ENCODE assay signal across 13 mouse cellular contexts in the genomic region with DNA sequence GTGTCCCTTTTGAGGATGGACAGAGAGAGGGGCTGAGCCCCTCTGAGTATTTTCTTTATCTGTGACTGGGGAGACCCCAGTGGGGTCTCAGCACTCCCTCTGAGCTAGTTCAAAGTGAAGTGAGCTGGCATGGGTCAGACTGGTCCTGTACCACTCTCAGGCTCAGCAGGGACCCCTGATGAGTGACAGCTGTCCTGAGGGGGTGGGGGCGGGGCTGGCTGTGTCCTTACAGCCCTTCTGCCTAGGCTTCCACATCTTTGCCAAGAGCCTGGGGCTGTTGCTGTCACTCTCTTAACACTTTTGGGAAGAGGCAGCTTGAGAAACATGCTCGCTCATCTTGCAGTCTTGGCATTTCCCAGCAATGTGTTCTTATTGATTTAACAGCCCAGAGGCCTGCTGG. TPM values are rescaled to one million over a fixed set of nuclear protein-coding genes. Genes with fewer than 3 reads are reported as not detected.
DNase-seq lines count a peak whose midpoint lies in the region; ATAC-seq lines count a peak whose summit lies in the region.
"Had no signal": no experiment of that assay in that cellular context is flagged by ENCODE, and none has a peak within 500 bp of the region (broad histone marks: within the 10 kb centered on the region; RNA-seq: fewer than 3 reads in every experiment).

No protein-coding gene starts in this region.

- WGBS in forebrain, embryonic 14.5 days, result 37% methylated on average over 2 of the region's 2 CpGs
- 52% methylated on average over 2 of the region's 2 CpGs for WGBS in midbrain, embryonic 15.5 days

- H3K4me3 ChIP-seq in forebrain, embryonic 14.5 days (ENCODE audit: low read depth, low read length), result no peak overlapping the region
- H3K4me3 ChIP-seq in midbrain, embryonic 15.5 days, result no peak overlapping the region
- H3K4me3 ChIP-seq: liver, embryonic 15.5 days had no signal

- peaks cover 8% of the 10 kb centered on the region; the same call in 1 of the 2 replicates for H3K4me1 ChIP-seq in forebrain, embryonic 14.5 days (ENCODE audit: control insufficient read depth, insufficient read depth, low read length)
- H3K4me1 ChIP-seq in midbrain, embryonic 15.5 days, result peaks cover 16% of the 10 kb centered on the region
- H3K4me1 ChIP-seq: liver, embryonic 15.5 days had no signal

- no peaks in the 10 kb centered on the region for H3K27me3 ChIP-seq in forebrain, embryonic 14.5 days (replicated peaks; ENCODE audit: control insufficient read depth, insufficient read depth, low read length)
- no peaks in the 10 kb centered on the region for H3K27me3 ChIP-seq in midbrain, embryonic 15.5 days (replicated peaks)
- H3K27me3 ChIP-seq: liver, embryonic 15.5 days had no signal

- DNase-seq in left cerebral cortex, postnatal 4 days, result peak; percentile 77
- DNase-seq in left cerebral cortex, postnatal 36 days (ENCODE audit: low spot score in 2 of 2), result no peak
- DNase-seq in brain, adult 2 months (ENCODE audit: low read depth, low spot score), result peak; percentile 54
- peak; percentile 77 for DNase-seq in forebrain, embryonic 14.5 days (ENCODE audit: low spot score)
- DNase-seq in ovary, postnatal 14 days (ENCODE audit: low spot score), result no peak
- DNase-seq in adrenal gland, postnatal 25 days, result no peak
- DNase-seq in cerebellum, adult 18-20 months, result no peak
- DNase-seq: gastrocnemius, postnatal 10 days; kidney, adult 9 months; spleen, adult 18-20 months; thymus, adult 18-20 months had no signal

- no peaks in the 10 kb centered on the region for H3K36me3 ChIP-seq in forebrain, embryonic 14.5 days (ENCODE audit: control insufficient read depth, insufficient read depth, low read length)
- H3K36me3 ChIP-seq in midbrain, embryonic 15.5 days (replicated peaks), result no peaks in the 10 kb centered on the region
- H3K36me3 ChIP-seq: liver, embryonic 15.5 days had no signal

- H3K9me3 ChIP-seq in forebrain, embryonic 14.5 days (replicated peaks; ENCODE audit: control insufficient read depth, low read length), result no peaks in the 10 kb centered on the region; the same call in 1 of the 2 replicates
- no peaks in the 10 kb centered on the region for H3K9me3 ChIP-seq in midbrain, embryonic 15.5 days
- H3K9me3 ChIP-seq: liver, embryonic 15.5 days had no signal

- H3K4me2 ChIP-seq in forebrain, embryonic 14.5 days (ENCODE audit: low read length), result no peak overlapping the region
- no peak overlapping the region for H3K4me2 ChIP-seq in midbrain, embryonic 15.5 days
- H3K4me2 ChIP-seq: liver, embryonic 15.5 days had no signal

- no peak overlapping the region for H3K27ac ChIP-seq in forebrain, embryonic 14.5 days (ENCODE audit: low read depth, low read length)
- peak overlapping the region; percentile 13; the same call in 1 of the 2 replicates for H3K27ac ChIP-seq in midbrain, embryonic 15.5 days
- H3K27ac ChIP-seq: liver, embryonic 15.5 days had no signal

- intact Hi-C loops in left cerebral cortex, postnatal 4 days (cut with DNase I), result no loop called here
- intact Hi-C loops in left cerebral cortex, postnatal 36 days (cut with DNase I), result no loop called here

- H3K9ac ChIP-seq in forebrain, embryonic 14.5 days (ENCODE audit: low read length), result no peak overlapping the region
- no peak overlapping the region for H3K9ac ChIP-seq in midbrain, embryonic 15.5 days
- H3K9ac ChIP-seq: liver, embryonic 15.5 days had no signal

- ATAC-seq in forebrain, embryonic 14.5 days, result peak; percentile 70
- ATAC-seq in midbrain, embryonic 15.5 days (replicated peaks), result peak; percentile 76

RNA-seq across cellular contexts. Expression of gene Ampd3, which starts 27.8 kb away (rescaled TPM):
- total RNA-seq in left cerebral cortex, postnatal 4 days (2021), result 10 to 100 TPM; 18.5 to 19.5 TPM
- 10 to 100 TPM; 19.7 to 25.4 TPM for total RNA-seq in left cerebral cortex, postnatal 36 days (2021)
- polyA plus RNA-seq in forebrain, embryonic 14.5 days (2014; fragmentation: Nextera tagmentation; extraction: Ambion mirVana), result 3.6 and 4.9 TPM in 2 replicates
- 9.7 and 10.1 TPM in 2 replicates for polyA plus RNA-seq in midbrain, embryonic 15.5 days (2015; fragmentation: Nextera tagmentation; extraction: Ambion mirVana)
- total RNA-seq in adrenal gland, postnatal 25 days (2021), result 18.9 and 24.6 TPM in 2 replicates

Comparison
In these comparisons a context has a peak if more than half of its experiments do, and no peak if none do; other contexts are left out.
1. DNase-seq: peak in left cerebral cortex, postnatal 4 days (single experiment), brain, adult 2 months (single experiment) and forebrain, embryonic 14.5 days (single experiment); none in left cerebral cortex, postnatal 36 days (0 of 2), ovary, postnatal 14 days (single experiment), adrenal gland, postnatal 25 days (single experiment) and cerebellum, adult 18-20 months (0 of 2).